Mouse (Mus musculus): ENCODE data around the gene C2cd4a.

GRCm38 (mm10) chr9:67811116-67811515 is 21.0 kb downstream of the C2cd4a start:
- TF ChIP-seq CTCF (IDR thresholded peaks at IDR 0.05; ENCODE audit: low read depth) (no peak), EP300 (optimal IDR thresholded peaks at IDR 0.05) (no peak)
